Mouse (Mus musculus): ENCODE results near the gene Mapt.

Gene Mapt

DNA sequence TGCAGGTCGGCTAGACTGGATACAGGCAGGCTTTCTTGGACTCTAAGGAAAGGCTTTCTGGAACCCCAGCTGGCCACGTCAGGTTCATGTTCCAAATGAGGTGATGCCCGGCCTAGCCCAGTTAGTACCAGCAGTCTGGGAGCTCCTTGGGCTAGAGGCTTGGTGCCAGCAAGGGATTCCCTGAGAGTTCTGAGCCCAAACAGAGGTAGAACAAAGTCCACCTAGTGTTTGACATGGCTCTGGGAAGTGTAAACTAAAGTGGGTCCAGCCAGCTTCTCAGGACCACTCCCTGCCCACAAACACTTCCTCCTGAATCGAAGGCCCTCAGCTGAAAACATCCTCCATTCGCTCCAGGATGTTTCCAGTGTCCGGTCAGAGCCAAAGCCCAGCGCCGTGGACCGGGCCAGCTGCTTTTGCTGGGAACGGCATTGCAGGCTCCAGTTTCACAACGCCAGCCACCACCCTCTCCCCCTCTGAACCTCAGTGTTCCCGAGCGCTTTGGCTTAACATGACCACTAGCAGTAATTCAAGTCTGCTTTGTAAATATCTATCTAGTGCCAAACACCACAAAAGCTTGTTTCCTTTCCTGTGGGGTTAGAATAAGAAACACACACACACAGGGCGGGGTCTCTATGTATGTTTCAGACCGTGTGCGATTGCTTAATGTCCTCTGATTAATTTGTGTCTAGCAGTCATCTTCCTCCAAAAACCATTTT, 85.7 kb downstream of the Mapt start:
- no peak for DNase-seq

DNA sequence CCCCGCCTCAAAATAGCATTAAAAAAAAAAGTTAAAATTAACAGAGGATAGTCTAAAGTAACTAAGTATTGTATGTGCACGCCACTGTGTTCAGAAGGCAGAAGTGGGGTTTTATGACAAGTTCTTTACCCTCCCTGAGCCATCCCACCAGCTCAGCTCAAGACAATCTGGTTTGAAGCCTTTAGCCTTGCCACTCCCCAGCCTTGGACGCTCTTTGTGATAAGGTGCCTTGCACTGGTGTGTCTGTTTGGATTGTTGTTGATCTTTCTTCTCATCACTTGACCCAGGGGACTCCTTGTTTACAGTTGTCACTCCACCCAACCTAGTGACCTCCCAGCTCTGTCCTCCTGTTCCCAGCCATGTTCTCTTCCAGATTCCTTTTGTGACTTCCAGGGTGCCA, 86.4 kb downstream of the Mapt start:
- no peak for DNase-seq

DNA sequence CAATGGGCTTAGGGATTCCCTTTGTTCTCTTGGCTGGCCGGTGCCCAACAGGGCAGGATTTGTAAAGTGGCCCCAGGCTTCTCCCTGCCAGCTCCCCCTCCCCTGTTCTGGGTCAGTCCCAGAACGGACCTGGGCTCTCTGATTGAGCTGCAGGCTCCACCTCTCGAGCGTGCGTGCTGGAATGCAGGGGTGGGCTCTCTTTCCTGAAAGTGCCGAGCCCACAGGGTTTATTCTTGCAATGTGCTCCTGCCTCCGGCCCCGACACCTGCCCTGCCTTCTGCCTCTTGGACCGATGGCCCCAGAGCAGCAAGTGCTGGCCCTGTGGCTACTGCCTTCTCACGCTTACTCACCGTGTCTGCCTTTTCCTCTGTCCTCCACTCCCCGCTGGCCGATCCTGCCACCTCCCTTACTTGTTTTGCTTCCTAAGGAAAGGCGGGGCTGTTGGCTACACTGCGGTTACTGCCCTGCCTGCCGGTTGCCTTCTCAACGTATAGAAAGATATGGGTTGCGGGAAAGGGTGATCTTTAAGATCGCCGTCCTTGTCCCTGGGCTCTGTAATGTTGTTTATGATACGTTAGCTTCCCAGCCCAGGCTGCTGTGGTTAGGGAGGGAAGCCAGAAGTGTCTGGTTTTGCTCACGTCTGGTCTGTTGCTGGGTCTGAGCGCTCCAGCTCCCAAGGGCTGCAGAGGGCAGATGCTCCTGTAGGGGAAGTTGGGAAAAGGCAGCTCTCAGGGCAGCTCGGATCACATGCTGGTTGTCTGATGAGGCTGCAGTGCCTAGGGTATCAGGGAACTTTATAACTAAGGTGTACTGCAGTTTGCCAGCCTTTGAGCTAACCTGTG, 88.0 kb downstream of the Mapt start:
- no peak for DNase-seq

DNA sequence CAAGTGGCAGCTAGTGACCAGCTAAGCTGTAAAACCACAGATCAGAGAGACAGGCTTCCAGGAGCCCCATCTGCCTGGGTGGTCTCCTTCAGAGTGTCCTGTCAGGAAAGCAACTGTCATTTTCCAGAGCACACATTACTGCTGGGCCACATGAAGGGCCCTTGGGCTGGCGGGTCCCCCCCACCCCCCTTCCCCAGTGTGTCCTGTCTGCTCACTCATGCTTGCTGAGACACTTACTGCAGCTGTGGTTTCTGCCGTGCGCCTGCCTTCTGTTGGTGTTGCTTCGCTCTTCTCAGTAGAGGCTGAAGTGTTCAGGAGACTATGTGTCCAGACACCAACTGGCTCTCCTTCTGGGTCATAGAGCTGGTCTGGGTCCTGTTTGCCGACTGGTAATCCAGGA, 89.3 kb downstream of the Mapt start:
- DNase-seq: no peak

DNA sequence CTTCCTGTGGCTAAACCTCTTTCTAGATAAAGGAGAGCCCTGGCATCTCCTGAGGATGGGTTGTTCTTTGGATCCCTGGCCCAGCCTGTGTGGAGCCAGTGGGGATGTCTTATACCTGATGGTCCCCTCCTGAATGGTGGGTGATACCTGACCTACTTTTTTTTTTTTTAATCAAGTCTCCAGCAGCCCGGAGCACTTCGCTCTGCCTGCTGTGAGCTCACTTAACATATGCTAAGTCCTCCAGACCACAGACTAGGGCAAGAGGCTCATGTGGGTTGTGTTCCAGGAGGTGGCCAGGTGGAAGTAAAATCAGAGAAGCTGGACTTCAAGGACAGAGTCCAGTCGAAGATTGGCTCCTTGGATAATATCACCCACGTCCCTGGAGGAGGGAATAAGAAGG, 91.0 kb downstream of the Mapt start:
- no peak for DNase-seq

DNA sequence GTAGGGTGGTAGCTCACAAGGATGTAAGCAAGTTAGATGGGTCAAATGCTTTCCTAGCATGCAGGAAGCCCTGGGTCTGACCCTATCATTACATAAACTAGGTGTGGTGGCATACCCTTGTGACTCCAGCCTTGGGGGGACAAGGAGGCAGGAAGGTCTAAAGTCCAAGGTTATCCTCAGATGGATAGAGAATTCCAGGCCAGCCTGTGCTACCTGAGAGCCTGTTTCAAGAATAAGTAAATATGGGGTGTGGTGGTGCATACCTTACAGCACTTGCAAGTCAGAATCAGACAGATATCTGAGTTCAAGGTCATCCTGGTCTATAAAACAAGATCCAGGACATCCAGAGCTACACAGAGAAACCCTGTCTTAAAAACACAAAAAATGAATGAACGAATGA, 96.3 kb downstream of the Mapt start:
- DNase-seq: no peak

DNA sequence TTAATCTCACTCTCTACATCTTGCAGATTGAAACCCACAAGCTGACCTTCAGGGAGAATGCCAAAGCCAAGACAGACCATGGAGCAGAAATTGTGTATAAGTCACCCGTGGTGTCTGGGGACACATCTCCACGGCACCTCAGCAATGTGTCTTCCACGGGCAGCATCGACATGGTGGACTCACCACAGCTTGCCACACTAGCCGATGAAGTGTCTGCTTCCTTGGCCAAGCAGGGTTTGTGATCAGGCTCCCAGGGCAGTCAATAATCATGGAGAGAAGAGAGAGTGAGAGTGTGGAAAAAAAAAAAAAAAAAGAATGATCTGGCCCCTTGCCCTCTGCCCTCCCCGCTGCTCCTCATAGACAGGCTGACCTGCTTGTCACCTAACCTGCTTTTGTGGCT, 96.8 kb downstream of the Mapt start:
- no peak for DNase-seq

DNA sequence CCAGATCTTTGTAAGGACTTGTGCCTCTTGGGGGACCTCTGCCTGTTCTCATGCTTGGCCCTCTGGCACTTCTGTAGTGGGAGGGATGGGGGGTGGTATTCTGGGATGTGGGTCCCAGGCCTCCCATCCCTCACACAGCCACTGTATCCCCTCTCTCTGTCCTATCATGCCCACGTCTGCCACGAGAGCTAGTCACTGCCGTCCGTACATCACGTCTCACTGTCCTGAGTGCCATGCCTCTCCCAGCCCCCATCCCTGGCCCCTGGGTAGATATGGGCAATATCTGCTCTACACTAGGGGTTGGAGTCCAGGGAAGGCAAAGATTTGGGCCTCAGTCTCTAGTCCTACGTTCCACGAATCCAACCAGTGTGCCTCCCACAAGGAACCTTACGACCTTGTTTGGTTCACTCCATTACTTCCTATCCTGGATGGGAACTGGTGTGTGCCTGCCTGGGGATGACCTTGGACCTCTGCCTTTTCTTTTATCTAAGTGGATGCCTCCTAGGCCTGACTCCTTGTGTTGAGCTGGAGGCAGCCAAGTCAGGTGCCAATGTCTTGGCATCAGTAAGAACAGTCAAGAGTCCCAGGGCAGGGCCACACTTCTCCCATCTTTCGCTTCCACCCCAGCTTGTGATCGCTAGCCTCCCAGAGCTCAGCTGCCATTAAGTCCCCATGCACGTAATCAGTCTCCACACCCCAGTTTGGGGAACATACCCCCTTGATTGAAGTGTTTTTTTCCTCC, 98.2 kb downstream of the Mapt start:
- no peak for DNase-seq

DNA sequence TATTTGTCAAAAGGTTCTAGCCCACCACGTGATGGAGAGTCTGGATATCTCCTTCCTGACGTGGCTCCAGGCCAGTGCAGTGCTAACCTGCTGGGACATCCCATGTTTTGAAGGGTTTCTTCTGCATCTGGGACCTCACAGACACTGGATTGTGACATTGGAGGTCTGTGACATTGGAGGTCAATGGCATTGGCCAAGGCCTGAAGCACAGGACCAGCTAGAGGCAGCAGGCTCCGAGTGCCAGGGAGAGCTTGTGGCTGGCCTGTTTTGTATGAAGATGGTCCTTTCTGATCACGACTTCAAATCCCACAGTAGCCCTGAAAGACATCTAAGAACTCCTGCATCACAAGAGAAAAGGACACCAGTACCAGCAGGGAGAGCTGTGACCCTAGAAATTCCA, 99.0 kb downstream of the Mapt start:
- DNase-seq: no peak

DNA sequence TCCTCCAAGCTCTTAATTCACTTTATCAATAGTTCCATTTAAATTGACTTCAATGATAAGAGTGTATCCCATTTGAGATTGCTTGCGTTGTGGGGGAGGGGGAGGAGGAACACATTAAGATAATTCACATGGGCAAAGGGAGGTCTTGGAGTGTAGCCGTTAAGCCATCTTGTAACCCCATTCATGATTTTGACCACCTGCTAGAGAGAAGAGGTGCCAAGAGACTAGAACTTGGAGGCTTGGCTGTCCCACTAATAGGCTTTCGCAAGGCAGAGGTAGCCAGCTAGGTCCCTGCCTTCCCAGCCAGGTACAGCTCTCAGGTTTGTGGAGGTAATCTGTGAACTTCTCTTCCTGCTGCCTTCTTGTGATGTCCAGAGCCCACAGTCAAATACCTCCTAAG, 100.0 kb downstream of the Mapt start:
- DNase-seq: no peak

DNA sequence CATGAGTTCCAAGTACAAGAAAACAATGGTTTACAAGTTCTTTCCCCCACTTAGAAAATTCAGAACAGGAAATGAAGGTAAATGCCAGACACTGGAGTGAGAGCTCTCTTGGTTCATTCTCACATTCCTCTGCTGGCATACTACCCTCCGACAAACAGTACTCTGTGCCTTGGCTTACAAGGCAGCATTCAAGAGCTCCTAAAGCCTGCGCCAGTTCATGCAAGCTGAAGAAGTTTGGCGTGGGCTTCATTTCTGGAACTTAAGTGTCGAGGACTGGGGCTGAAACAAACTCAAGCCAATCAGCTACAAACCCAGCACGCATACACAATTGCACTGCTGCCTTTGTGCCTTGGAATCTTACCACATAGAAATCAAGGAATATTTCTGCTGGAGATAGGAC, 100.9 kb downstream of the Mapt start:
- DNase-seq: no peak

DNA sequence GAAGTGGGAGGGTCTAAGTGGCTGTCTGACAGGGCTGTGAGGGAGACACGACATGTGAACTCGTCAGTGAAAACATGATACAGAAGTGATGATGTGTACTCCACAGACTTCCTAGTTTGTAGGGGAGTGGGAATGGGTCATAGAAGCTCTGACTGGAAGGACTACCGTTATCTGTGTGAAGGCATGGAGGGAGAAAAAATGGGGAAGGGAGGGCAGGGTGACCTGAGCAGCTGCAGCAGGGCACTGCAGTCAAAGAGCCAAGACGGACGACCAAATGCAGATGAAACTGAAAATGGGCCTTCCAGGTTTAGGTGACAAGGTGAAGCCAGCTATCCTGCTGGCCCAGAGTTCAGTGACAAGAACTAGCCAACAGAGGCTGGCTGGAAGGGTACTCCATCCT, 102.9 kb downstream of the Mapt start:
- no peak for DNase-seq

DNA sequence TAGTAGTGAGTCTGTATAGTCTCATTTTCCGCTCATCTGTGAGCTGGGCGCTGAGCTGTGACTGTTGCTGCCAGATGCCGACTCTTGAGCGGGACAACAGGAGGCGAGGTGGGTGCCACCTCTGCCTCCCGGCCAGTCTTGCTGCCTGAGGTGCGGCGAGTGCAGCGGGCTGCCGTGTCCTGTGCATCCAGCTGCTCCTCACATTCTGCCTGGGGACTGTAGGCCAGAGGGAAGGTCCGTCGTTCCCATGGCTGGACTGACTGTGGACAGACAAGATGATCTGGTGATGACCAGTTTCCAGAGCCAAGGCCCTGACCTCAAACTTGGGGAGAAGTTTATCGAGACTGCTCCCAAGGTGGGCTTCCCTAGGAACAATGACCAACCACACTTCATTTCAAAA, 103.8 kb downstream of the Mapt start:
- no peak for DNase-seq

DNA sequence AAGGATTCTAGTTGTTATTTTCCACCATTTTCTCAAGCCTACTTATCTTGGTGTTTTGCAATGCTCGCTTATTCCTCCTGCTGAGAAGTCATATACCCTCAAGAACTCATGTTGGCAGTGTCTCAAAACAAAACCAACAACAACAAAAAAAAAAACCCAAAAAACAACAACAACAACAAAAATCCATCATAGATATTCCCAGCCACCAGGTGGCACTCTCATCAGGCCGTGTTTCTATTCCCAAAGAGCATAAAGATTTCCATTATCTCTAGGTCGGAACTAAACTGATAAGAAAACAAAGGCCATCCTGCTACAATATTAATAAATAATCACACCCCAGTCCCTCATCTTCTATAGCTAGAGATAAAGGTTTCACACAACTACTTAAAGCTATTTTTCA, 115.7 kb downstream of the Mapt start:
- DNase-seq: no peak

DNA sequence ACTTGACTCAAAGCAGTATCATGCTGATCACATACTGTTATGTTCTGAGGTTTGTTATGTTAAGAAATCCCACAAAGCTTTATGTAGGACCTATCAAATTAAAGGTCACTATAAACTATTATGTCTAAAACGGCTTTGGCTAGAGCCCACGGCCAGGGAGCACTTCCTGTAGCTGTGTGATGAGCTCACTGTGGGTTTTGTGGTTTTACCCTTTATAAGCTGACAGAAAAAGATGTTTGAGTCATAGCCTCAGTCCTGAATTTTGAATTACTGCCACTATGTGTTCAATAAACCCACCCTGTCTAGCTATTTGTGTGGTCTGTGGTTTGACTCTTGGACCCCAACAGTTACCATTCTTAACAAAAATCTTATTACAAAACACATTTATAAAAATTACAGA, 130.6 kb downstream of the Mapt start:
- DNase-seq: no peak

DNA sequence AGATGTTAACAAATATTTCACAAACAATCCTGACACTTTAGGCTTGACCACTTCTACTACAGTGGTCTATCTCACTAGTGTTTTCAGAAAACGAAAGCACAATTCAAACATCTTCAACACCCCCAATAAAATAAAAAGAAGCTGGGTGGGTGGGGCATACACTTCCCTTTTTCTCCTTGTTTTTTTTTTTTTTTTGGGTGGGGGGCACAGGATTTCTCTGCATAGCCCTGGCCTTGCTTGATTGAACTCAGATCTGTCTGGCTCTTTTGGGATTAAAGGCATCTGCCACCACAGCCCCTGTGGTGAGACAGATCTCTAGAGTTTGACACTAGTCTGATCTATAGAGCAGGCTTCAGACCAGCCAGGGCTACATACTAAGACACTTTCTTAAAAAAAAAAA, 131.5 kb downstream of the Mapt start:
- DNase-seq: no peak

DNA sequence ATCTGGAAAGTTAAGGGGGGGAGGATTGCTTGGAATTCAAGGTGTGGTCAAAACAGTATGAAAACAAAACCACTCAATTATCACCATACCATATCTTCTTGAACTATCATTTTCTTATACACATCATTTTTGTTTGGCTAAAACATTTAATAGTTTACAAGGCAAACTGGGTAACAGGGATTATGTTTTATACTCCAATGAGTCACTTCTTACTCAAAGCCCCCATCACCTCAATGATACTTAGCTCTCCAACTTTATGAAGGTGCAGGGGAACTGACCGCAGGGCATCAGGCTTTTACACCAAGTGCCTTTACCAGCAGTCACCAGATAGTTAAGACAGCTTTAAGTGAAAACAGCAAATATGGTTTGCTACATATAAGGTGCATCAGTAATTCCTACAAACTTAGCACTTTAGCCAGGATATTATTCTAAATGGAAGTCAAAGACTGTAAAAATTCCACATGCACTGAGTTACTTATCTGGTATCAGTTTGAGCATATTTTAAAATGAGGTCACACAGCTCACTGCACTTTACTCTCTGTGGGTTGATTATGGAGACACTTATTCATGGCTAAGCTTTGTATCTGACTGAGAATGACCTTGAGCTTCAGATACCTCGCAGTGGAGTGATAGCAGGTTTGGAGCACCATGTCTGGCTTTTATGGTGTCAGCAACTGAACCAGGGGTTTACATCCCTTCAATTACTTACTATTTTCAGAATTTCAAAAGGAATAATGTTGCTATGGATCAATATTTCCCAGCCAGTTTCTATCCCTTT, 132.8 kb downstream of the Mapt start:
- no peak for DNase-seq

DNA sequence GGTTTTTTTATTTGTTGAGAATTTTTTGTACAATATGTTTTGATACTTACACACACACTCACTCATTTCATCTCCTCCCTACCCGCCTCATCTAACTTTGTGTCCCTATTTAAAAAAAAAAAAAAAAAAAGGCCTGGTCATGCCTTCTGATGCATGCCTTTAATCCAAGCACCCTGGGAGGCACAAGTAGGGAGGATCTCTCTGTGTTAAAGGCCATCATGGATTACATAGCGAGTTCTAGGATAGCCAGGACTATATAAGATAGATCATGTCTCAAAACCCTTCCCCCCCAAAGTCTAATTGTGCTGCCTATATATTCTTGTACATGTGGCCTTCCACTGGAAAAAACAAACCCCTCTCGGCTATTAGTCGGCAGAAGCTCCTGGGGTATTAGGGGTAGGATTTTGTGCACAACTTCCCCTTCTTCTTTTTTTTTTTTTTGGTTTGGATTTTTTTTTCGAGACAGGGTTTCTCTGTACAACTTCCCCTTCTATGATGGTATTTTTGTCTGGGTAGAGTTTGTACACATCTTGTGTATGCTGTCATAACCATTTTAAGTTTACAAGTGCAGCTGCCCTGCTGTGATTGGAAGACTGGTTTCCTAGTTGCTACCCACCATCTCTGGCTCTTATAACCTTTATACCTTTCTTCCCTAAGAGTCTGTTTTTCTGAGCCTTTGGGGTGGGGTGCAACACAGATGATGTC, 136.4 kb downstream of the Mapt start:
- no peak for DNase-seq

DNA sequence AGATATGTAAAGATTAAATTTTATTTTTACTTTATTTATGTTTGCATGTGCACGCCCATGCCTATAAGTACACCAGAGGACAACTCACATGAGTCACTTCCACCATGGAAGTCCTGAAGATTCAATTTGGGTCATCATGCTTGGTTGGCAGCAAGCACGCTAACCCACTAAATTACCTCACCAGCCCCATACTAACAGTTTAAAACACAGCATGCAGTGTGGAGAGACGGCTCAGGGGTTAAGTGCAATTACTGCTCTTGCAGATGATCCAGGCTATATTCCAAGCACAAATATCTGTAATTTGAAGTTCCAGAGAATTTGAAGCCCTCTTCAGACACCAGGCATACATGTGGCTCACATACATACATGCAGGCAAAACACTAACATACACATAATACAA, 145.1 kb downstream of the Mapt start:
- no peak for DNase-seq

DNA sequence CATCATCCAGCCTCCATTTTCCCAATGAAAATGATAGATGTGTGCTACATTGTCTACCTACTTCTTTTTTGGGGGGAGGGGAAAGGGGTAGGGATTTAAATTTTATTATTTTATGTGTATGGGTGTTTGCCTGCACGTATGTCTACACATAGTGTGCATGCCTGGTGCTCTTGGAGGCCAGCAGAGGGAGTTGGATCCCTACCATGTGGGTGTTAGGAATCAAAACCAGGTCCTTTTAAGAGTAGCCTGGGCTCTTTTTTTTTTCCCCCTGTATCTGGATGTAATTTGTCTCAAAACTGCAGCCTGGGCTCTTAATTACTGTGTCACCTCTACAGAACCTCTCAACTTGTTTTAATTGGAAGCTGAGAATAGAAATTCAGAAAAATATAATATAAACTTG, 148.4 kb downstream of the Mapt start:
- DNase-seq: no peak
